Mouse (Mus musculus) liver, embryonic 16.5 days (tissue): ENCODE data around the gene Rsrp1. TPM values are rescaled to one million over a fixed set of nuclear protein-coding genes. Genes with fewer than 3 reads are reported as not detected.

Experiments used
- ATAC-seq: fragments of 200-750 bp; cut with Nextera tagmentation; 2 replicates; pipeline ENCODE4 v1.8.0; 2017; ENCODE audit warnings: low read depth, mild to moderate bottlenecking, moderate number of reproducible peaks, moderate library complexity
- H3K27ac ChIP-seq: fragments of 300-500 bp; sonication (generic); 2 replicates; pipeline ENCODE4 v1.5.1; 2014; ENCODE audit warnings: mild to moderate bottlenecking, low read length
- H3K27me3 ChIP-seq: fragments of 300-500 bp; sonication (generic); 2 replicates; pipeline ENCODE4 v1.6.1; 2014; ENCODE audit warnings: low read depth, low read length, mixed read lengths; ENCODE audit not compliant: control insufficient read depth, insufficient read depth
- H3K36me3 ChIP-seq: fragments of 300-500 bp; sonication (generic); 2 replicates; pipeline ENCODE4 v1.6.1; 2014; ENCODE audit warnings: mild to moderate bottlenecking; ENCODE audit not compliant: control insufficient read depth, insufficient read depth
- H3K4me1 ChIP-seq: fragments of 300-500 bp; sonication (generic); 2 replicates; pipeline ENCODE4 v1.6.1; 2014; ENCODE audit warnings: low read depth, low read length, mixed read lengths; ENCODE audit not compliant: control insufficient read depth
- H3K4me2 ChIP-seq: fragments of 300-500 bp; sonication (generic); 2 replicates; pipeline ENCODE4 v1.6.1; 2014; ENCODE audit warnings: low read depth, low read length, mixed read lengths
- H3K4me3 ChIP-seq: fragments of 300-500 bp; sonication (generic); 2 replicates; pipeline ENCODE4 v1.5.1; 2014; ENCODE audit warnings: low read depth, mild to moderate bottlenecking, low read length
- H3K9ac ChIP-seq: fragments of 300-500 bp; sonication (generic); 2 replicates; pipeline ENCODE4 v1.6.1; 2014; ENCODE audit warnings: low read depth, low read length
- H3K9me3 ChIP-seq: fragments of 300-500 bp; sonication (generic); replicated peaks from 2 replicates; pipeline ENCODE4 v1.6.1; 2016; ENCODE audit warnings: low read length; ENCODE audit not compliant: control insufficient read depth
- WGBS: fragments of 180-500 bp; shearing (Covaris S2); extraction: QIAGEN DNeasy Blood & Tissue Kit; methylation state at CpG from one replicate; pipeline ENCODE4 v1.1.7; 2014; ENCODE audit not compliant: insufficient replicate concordance; 5-methylcytosine and 5-hydroxymethylcytosine counted together
- polyA plus RNA-seq: library from polyadenylated mRNA; unstranded; fragments of >200 nt; fragmentation: Nextera tagmentation; extraction: Ambion mirVana; gene quantifications from 2 replicates; pipeline ENCODE4 v1.2.1, GENCODE M21; 2015

Gene Rsrp1
- 315 and 330 TPM in 2 replicates for polyA plus RNA-seq

GRCm38 (mm10) chr4:134923258-134924018 is at the start of gene Rsrp1:
Rsrp1 (plus strand) TSS chr4:134923592.
- Histone ChIP-seq H3K4me1 (peaks cover 40% of the 10 kb centered on the region), H3K4me2 (peak within 1 kb of the TSS; percentile 93), H3K9me3 (no peaks in the 10 kb centered on the region), H3K4me3 (peak within 1 kb of the TSS; percentile 97), H3K27ac (peak within 1 kb of the TSS; percentile 98), H3K36me3 (peaks cover 41% of the 10 kb centered on the region), H3K27me3 (no peaks in the 10 kb centered on the region), H3K9ac (peak within 1 kb of the TSS; percentile 100)
- WGBS: under 1% methylated on average over 64 of the region's 64 CpGs
- peak; percentile 88 for ATAC-seq

DNA sequence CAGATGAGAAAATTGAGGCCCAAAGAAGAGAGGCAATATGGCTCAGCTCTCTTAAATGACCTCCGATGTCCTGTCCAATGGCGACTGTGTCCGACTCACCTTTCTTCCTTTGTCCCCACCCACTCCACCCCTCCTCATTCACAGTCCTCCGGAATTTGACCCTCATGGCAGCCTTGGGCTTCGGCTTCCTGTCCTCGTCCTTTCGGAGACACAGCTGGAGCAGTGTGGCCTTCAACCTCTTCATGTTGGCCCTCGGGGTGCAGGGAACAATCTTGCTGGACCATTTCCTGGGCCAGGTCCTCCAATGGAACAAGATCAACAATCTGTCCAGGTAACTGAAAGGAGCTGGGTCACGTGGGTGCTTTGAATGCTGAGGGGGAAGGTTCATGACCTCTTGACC is 47.2 kb upstream of the Rsrp1 start:
- Histone ChIP-seq H3K4me2 (no peak overlapping the region), H3K9me3 (no peaks in the 10 kb centered on the region), H3K27me3 (no peaks in the 10 kb centered on the region), H3K4me1 (peaks cover 32% of the 10 kb centered on the region), H3K27ac (no peak overlapping the region), H3K36me3 (peaks cover 76% of the 10 kb centered on the region), H3K4me3 (no peak overlapping the region), H3K9ac (no peak overlapping the region)
- WGBS: 85% methylated on average over 9 of the region's 9 CpGs
- no peak for ATAC-seq

DNA sequence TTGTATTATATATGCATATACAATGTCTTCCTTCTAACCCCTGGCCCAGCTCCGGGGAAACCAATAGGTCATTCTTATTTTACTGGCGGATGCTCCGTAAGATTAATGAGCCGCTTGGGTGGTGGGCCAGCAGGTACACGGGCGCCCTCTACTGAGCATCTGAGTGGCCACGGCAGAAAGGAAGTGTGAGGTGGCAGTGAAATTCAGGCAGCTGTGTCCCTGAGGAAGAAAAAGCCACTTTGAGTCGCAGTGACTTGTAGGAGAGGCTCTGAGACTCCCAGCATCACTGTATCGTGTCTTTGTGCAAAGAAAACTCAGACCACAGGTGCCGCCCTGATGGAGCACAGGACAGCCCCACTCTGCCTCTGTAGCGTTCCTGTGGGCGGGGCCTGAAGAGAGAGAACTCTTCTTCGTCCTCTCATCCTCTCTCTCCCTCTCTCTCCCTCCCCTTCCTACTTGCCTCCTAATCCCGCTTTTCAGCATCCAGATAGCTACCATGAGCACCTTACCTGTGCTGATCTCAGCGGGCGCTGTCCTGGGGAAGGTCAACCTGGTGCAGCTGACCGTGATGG is 43.9 kb upstream of the Rsrp1 start:
- H3K9me3 ChIP-seq: no peaks in the 10 kb centered on the region
- WGBS: 9% methylated on average over 17 of the region's 17 CpGs
- H3K4me2 ChIP-seq: peak overlapping the region; percentile 64
- peaks cover 91% of the 10 kb centered on the region for H3K36me3 ChIP-seq
- H3K27me3 ChIP-seq: no peaks in the 10 kb centered on the region
- no peak for ATAC-seq
- peak overlapping the region; percentile 34 for H3K4me3 ChIP-seq
- H3K9ac ChIP-seq: no peak overlapping the region
- peaks cover 20% of the 10 kb centered on the region for H3K4me1 ChIP-seq
- H3K27ac ChIP-seq: peak overlapping the region; percentile 5; the same call in 1 of the 2 replicates

DNA sequence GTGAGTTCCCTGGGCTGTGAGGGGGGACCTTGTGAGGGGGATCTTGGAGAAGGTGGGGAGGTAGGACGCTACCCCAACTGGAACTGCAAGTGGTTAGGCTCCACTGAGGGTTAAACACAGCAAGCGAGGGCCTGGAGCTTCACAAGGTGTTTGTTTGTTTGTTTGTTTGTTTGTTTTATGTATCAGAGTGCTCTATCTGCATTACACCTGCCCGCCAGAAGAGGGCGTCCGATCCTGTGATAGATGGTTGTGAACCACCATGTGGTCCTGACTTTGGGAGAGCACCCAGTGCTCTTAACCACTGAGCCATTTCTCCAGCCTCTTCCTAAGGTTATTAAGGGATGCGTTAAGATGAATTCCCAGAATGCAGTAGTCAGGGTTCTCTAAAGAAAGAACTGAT is 43.4 kb upstream of the Rsrp1 start:
- H3K9ac ChIP-seq: no peak overlapping the region
- no peak for ATAC-seq
- no peaks in the 10 kb centered on the region for H3K27me3 ChIP-seq
- H3K36me3 ChIP-seq: peaks cover 92% of the 10 kb centered on the region
- H3K4me1 ChIP-seq: peaks cover 20% of the 10 kb centered on the region
- WGBS: 50% methylated on average over 6 of the region's 6 CpGs
- peak overlapping the region; percentile 64; the same call in 1 of the 2 replicates for H3K4me2 ChIP-seq
- H3K4me3 ChIP-seq: no peak overlapping the region; the same call in 1 of the 2 replicates
- H3K9me3 ChIP-seq: no peaks in the 10 kb centered on the region
- H3K27ac ChIP-seq: peak overlapping the region; percentile 5; the same call in 1 of the 2 replicates

DNA sequence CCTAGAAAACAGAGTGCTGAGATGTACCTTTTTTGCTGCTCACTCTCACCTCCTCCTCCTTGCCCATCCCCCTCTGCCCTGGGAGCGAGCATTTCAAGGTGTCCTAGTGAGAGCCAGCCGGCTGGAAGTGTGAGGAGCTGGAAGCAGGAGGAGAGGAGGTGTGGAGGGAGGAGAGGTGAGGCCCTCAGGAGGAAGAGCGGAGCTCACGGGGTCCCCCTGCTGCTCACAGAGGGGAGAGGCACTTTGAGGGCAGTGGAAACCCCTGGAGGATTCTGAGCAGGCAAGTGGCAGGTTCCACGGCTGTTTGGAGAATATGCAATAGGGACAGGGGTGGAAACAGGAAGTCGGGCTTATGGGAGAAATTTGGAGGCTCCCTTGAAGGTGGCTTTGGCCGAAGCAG is 40.1 kb upstream of the Rsrp1 start:
- 28% methylated on average over 7 of the region's 7 CpGs for WGBS
- Histone ChIP-seq H3K27ac (no peak overlapping the region), H3K27me3 (no peaks in the 10 kb centered on the region), H3K9ac (no peak overlapping the region), H3K4me3 (no peak overlapping the region), H3K4me2 (no peak overlapping the region), H3K36me3 (peaks cover 89% of the 10 kb centered on the region), H3K4me1 (peaks cover 15% of the 10 kb centered on the region), H3K9me3 (no peaks in the 10 kb centered on the region)
- ATAC-seq: peak; percentile 32; the same call in 1 of the 2 replicates

DNA sequence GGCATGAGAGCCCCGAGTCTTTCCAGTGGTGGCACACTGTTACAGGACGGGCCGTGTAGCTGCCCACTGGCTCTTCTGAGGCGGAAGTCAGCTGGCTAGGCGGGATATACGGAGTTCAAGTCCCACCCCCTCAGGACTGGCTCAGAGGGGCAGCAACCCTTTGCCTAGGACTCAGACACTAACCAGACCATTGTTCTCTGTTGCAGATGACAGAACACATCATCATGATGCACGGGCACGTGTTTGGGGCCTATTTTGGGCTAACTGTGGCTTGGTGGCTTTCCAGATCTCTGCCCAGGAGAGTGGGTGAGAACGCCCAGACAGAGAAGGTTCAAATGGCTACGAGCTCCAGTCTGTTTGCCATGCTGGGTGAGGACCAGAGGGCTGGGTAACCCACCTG is 39.6 kb upstream of the Rsrp1 start:
- no peaks in the 10 kb centered on the region for H3K9me3 ChIP-seq
- 82% methylated on average over 10 of the region's 10 CpGs for WGBS
- H3K27me3 ChIP-seq: no peaks in the 10 kb centered on the region
- H3K27ac ChIP-seq: no peak overlapping the region
- H3K4me2 ChIP-seq: no peak overlapping the region
- no peak for ATAC-seq
- no peak overlapping the region for H3K9ac ChIP-seq
- peaks cover 89% of the 10 kb centered on the region for H3K36me3 ChIP-seq
- no peak overlapping the region for H3K4me3 ChIP-seq
- H3K4me1 ChIP-seq: peaks cover 12% of the 10 kb centered on the region

- no peaks in the 10 kb centered on the region for H3K27me3 ChIP-seq
- peaks cover 89% of the 10 kb centered on the region for H3K36me3 ChIP-seq
- 89% methylated on average over 4 of the region's 4 CpGs for WGBS
- H3K9ac ChIP-seq: no peak overlapping the region
- no peak overlapping the region for H3K4me3 ChIP-seq
- no peak overlapping the region for H3K4me2 ChIP-seq
- H3K9me3 ChIP-seq: no peaks in the 10 kb centered on the region
- peaks cover 6% of the 10 kb centered on the region for H3K4me1 ChIP-seq
- no peak for ATAC-seq
- H3K27ac ChIP-seq: no peak overlapping the region
Measured at GRCm38 (mm10) chr4:134884364-134884763, 39.0 kb upstream of the Rsrp1 start.

- 76% methylated on average over 6 of the region's 6 CpGs for WGBS
- no peak overlapping the region for H3K9ac ChIP-seq
Measured at GRCm38 (mm10) chr4:134892096-134892495, 31.3 kb upstream of the Rsrp1 start.

DNA sequence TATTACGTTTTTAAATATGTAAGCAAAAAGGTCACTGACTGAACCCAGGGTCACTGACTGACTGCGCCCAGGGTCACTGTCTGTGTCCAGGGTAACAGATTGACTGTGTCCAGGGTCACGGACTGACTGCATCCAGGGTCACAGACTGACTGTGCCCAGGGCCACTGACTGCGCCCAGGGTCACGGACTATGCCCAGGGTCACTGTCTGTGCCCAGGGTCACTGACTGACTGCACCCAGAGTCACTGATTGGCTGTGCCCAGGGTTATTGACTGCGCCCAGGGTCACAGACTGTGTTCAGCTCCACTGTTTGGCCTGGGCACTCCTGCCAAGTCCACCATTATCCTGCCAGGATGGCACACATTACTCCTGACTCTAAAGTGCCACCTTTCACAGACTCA is 26.1 kb upstream of the Rsrp1 start:
- peaks cover 82% of the 10 kb centered on the region for H3K36me3 ChIP-seq
- H3K27ac ChIP-seq: no peak overlapping the region
- H3K9ac ChIP-seq: no peak overlapping the region
- no peak overlapping the region for H3K4me2 ChIP-seq
- ATAC-seq: no peak
- no peak overlapping the region for H3K4me3 ChIP-seq
- no peaks in the 10 kb centered on the region for H3K9me3 ChIP-seq
- 88% methylated on average over 6 of the region's 6 CpGs for WGBS
- H3K4me1 ChIP-seq: no peaks in the 10 kb centered on the region
- no peaks in the 10 kb centered on the region for H3K27me3 ChIP-seq

More at GRCm38 (mm10) chr4:134892096-134892495, 31.3 kb upstream of the Rsrp1 start:
- no peak overlapping the region for H3K27ac ChIP-seq
- no peaks in the 10 kb centered on the region for H3K4me1 ChIP-seq
- no peaks in the 10 kb centered on the region for H3K27me3 ChIP-seq
- H3K4me3 ChIP-seq: no peak overlapping the region
- ATAC-seq: no peak
- H3K4me2 ChIP-seq: no peak overlapping the region
- no peaks in the 10 kb centered on the region for H3K9me3 ChIP-seq
- H3K36me3 ChIP-seq: peaks cover 91% of the 10 kb centered on the region
